ENCODE assay signal across 23 mouse cellular contexts in the genomic region with DNA sequence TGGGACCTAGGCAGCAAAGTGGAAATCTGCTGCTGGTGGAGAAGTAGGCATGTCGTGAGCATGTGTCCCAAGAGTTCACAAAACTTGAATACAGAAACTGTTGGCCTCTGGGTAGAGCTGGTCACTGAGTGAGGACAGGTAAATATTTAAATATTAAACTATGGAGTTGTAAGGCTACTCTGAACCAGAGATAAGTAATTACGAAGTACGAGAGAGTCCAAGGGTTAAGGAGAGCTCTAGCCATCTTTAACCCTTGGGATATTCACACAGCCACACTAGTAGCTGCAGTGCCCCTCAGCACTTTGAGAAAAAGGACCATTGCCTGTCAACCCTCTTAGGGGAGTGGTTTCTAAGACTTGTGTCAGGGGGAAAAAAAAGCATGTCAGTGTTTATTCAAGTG. TPM values are rescaled to one million over a fixed set of nuclear protein-coding genes. Genes with fewer than 3 reads are reported as not detected.
DNase-seq lines count a peak whose midpoint lies in the region; ATAC-seq and TF ChIP-seq lines count a peak whose summit lies in the region.
"Had no signal": no experiment of that assay in that cellular context is flagged by ENCODE, and none has a peak within 500 bp of the region (broad histone marks: within the 10 kb centered on the region; RNA-seq: fewer than 3 reads in every experiment).

No protein-coding gene starts in this region.

- no peak overlapping the region for H3K4me2 ChIP-seq in kidney, postnatal 0 days (ENCODE audit: low read length)
- H3K4me2 ChIP-seq in intestine, embryonic 16.5 days (ENCODE audit: low read depth, low read length), result no peak overlapping the region
- H3K4me2 ChIP-seq in stomach, embryonic 16.5 days (ENCODE audit: low read depth, low read length), result no peak overlapping the region
- H3K4me2 ChIP-seq: embryonic facial prominence, embryonic 13.5 days; forebrain, embryonic 12.5 days; heart, embryonic 11.5 days; heart, embryonic 15.5 days had no signal

- peak; percentile 36; the same call in 1 of the 2 replicates for ATAC-seq in kidney, postnatal 0 days (replicated peaks; ENCODE audit: low FRiP score, low read depth)
- ATAC-seq in intestine, embryonic 16.5 days, result peak; percentile 73
- peak; percentile 46; the same call in 1 of the 2 replicates for ATAC-seq in stomach, embryonic 16.5 days (ENCODE audit: insufficient read depth, low FRiP score)
- ATAC-seq: activated CD4-positive, CD25-positive, alpha-beta regulatory T cell, adult 4 months; forebrain, embryonic 16.5 days; Patski had no signal

- no peaks in the 10 kb centered on the region for H3K9me3 ChIP-seq in kidney, postnatal 0 days (replicated peaks; ENCODE audit: low read length)
- no peaks in the 10 kb centered on the region for H3K9me3 ChIP-seq in intestine, embryonic 16.5 days (ENCODE audit: control insufficient read depth, low read length)
- H3K9me3 ChIP-seq in stomach, embryonic 16.5 days (replicated peaks; ENCODE audit: control insufficient read depth, low read length), result no peaks in the 10 kb centered on the region
- H3K9me3 ChIP-seq: embryonic facial prominence, embryonic 13.5 days; forebrain, embryonic 12.5 days; heart, embryonic 15.5 days; hindbrain, embryonic 10.5 days had no signal

- peak; percentile 28 for DNase-seq in kidney, adult 2 months
- DNase-seq in kidney, adult 18-20 months, result no peak
- DNase-seq in kidney, postnatal 0 days (ENCODE audit: low spot score), result no peak
- DNase-seq in kidney, adult 11 months, result no peak
- DNase-seq in embryo, embryonic 10.5 days (ENCODE audit: low spot score), result no peak
- DNase-seq: adrenal gland, postnatal 14 days; cerebellum, adult 11-12 months; cerebellum, adult 9-10 months; cerebellum, postnatal 25 days; gastrocnemius, postnatal 10 days; heart, adult 18-20 months; heart, postnatal 14 days had no signal

- 61% methylated on average over 3 of the region's 3 CpGs for whole genome bisulfite sequencing in kidney, adult 2 months
- WGBS in kidney, postnatal 0 days, result 89% methylated on average over 3 of the region's 3 CpGs
- 63% methylated on average over 3 of the region's 3 CpGs for WGBS in intestine, embryonic 16.5 days
- WGBS in stomach, embryonic 16.5 days, result 67% methylated on average over 3 of the region's 3 CpGs

- H3K9ac ChIP-seq in kidney, postnatal 0 days (ENCODE audit: low read depth, low read length), result no peak overlapping the region
- H3K9ac ChIP-seq in intestine, embryonic 16.5 days (ENCODE audit: low read depth, low read length), result no peak overlapping the region
- H3K9ac ChIP-seq in stomach, embryonic 16.5 days (ENCODE audit: low read length), result no peak overlapping the region
- H3K9ac ChIP-seq: embryonic facial prominence, embryonic 13.5 days; forebrain, embryonic 12.5 days; heart, embryonic 15.5 days had no signal

- H3K36me3 ChIP-seq in kidney, adult 2 months (ENCODE audit: control insufficient read depth, insufficient read depth, low read length), result 0 out of 2 replicates have a peak, but pooled peaks cover 3% of the 10 kb centered on the region
- H3K36me3 ChIP-seq in kidney, postnatal 0 days (ENCODE audit: insufficient read depth, low read length), result peaks cover 49% of the 10 kb centered on the region
- H3K36me3 ChIP-seq in intestine, embryonic 16.5 days (ENCODE audit: control insufficient read depth, insufficient read depth, low read length), result peaks cover 24% of the 10 kb centered on the region
- H3K36me3 ChIP-seq in stomach, embryonic 16.5 days (ENCODE audit: control insufficient read depth, insufficient read depth, low read length), result peaks cover 18% of the 10 kb centered on the region

- H3K27ac ChIP-seq in kidney, adult 2 months (ENCODE audit: insufficient read depth, low read depth, low read length), result peak overlapping the region; percentile 43; the same call in 1 of the 2 replicates
- H3K27ac ChIP-seq in kidney, postnatal 0 days, result no peak overlapping the region
- no peak overlapping the region for H3K27ac ChIP-seq in intestine, embryonic 16.5 days (ENCODE audit: low read length)
- H3K27ac ChIP-seq in stomach, embryonic 16.5 days (ENCODE audit: low read length), result no peak overlapping the region
- H3K27ac ChIP-seq: embryonic facial prominence, embryonic 13.5 days; forebrain, embryonic 12.5 days; heart, embryonic 15.5 days; hindbrain, embryonic 10.5 days had no signal

- H3K27me3 ChIP-seq in kidney, adult 2 months (replicated peaks; ENCODE audit: control insufficient read depth, insufficient read depth, low read length), result no peaks in the 10 kb centered on the region
- no peaks in the 10 kb centered on the region for H3K27me3 ChIP-seq in kidney, postnatal 0 days (ENCODE audit: insufficient read depth, low read length)
- H3K27me3 ChIP-seq in intestine, embryonic 16.5 days (replicated peaks; ENCODE audit: control insufficient read depth, insufficient read depth, low read length), result no peaks in the 10 kb centered on the region
- no peaks in the 10 kb centered on the region for H3K27me3 ChIP-seq in stomach, embryonic 16.5 days (ENCODE audit: control insufficient read depth, insufficient read depth, low read length)
- H3K27me3 ChIP-seq: CH12.LX; embryonic facial prominence, embryonic 13.5 days; forebrain, embryonic 12.5 days; heart, embryonic 15.5 days; Patski had no signal

- H3K4me1 ChIP-seq in kidney, adult 2 months (ENCODE audit: control insufficient read depth, insufficient read depth, low read length), result peaks cover 9% of the 10 kb centered on the region; the same call in 1 of the 2 replicates
- no peaks in the 10 kb centered on the region for H3K4me1 ChIP-seq in kidney, postnatal 0 days (replicated peaks; ENCODE audit: insufficient read depth, low read length)
- H3K4me1 ChIP-seq in intestine, embryonic 16.5 days (ENCODE audit: control insufficient read depth, insufficient read depth, low read length), result no peaks in the 10 kb centered on the region
- H3K4me1 ChIP-seq in stomach, embryonic 16.5 days (ENCODE audit: control insufficient read depth, insufficient read depth, low read length), result no peaks in the 10 kb centered on the region
- H3K4me1 ChIP-seq: embryonic facial prominence, embryonic 13.5 days; forebrain, embryonic 12.5 days; heart, embryonic 15.5 days; hindbrain, embryonic 10.5 days had no signal

- no peak for TF ChIP-seq CTCF in kidney, adult 2 months (conservative IDR thresholded peaks at IDR 0.05; ENCODE audit: insufficient read depth, insufficient read length, low read depth, low read length)
- no peak for TF ChIP-seq CTCF in kidney, postnatal 0 days (IDR thresholded peaks at IDR 0.05; ENCODE audit: low read depth)

- no peak for TF ChIP-seq POLR2A in kidney, adult 2 months (IDR thresholded peaks at IDR 0.05; ENCODE audit: low read depth, low read length)

- no peak overlapping the region for H3K4me3 ChIP-seq in kidney, adult 2 months (ENCODE audit: insufficient read depth, low read depth, low read length)
- no peak overlapping the region for H3K4me3 ChIP-seq in kidney, postnatal 0 days (replicated peaks; ENCODE audit: low read depth, low read length)
- no peak overlapping the region for H3K4me3 ChIP-seq in intestine, embryonic 16.5 days (ENCODE audit: low read length)
- H3K4me3 ChIP-seq in stomach, embryonic 16.5 days (replicated peaks; ENCODE audit: low read length), result no peak overlapping the region
- H3K4me3 ChIP-seq: embryonic facial prominence, embryonic 13.5 days; forebrain, embryonic 12.5 days; heart, embryonic 15.5 days; hindbrain, embryonic 10.5 days had no signal

RNA-seq across cellular contexts. Expression of a gene that starts 25.1 kb away (rescaled TPM):
- polyA plus RNA-seq in kidney, adult 2 months (2012; rRNA removed), result 13.9 and 15.7 TPM in 2 replicates
- 28.7 and 31.9 TPM in 2 replicates for polyA plus RNA-seq in kidney, postnatal 0 days (2015; fragmentation: Nextera tagmentation; extraction: Ambion mirVana)
- polyA plus RNA-seq in intestine, embryonic 16.5 days (2015; fragmentation: Nextera tagmentation; extraction: Ambion mirVana), result 17.5 and 18.1 TPM in 2 replicates
- 28.0 and 34.9 TPM in 2 replicates for polyA plus RNA-seq in stomach, embryonic 16.5 days (2015; fragmentation: Nextera tagmentation; extraction: Ambion mirVana)
